8 mouse cellular contexts compared by ENCODE assay signal in genomic region chr3:35340935-35341800, GRCm38 (mm10).
A peak's percentile ranks its signal among the peaks of the same experiment; 100 is the strongest.
DNase-seq lines count a peak whose midpoint lies in the region; ATAC-seq and TF ChIP-seq lines count a peak whose summit lies in the region.

No protein-coding gene starts in this region.

- WGBS in heart, postnatal 0 days, result 5% methylated on average over 21 of the region's 22 CpGs
- WGBS in midbrain, postnatal 0 days, result 3% methylated on average over 22 of the region's 22 CpGs

- H3K9ac ChIP-seq in heart, postnatal 0 days (replicated peaks; ENCODE audit: low read depth, low read length), result no peak overlapping the region; the same call in 1 of the 2 replicates
- H3K9ac ChIP-seq in midbrain, postnatal 0 days (replicated peaks; ENCODE audit: low read length, poor library complexity, severe bottlenecking), result peak overlapping the region; percentile 36; the same call in 1 of the 2 replicates

- no peaks in the 10 kb centered on the region for H3K4me1 ChIP-seq in heart, postnatal 0 days (ENCODE audit: control insufficient read depth, insufficient read depth)
- no peaks in the 10 kb centered on the region for H3K4me1 ChIP-seq in midbrain, postnatal 0 days (ENCODE audit: insufficient read depth, low read length)

- peak; percentile 62; the same call in 1 of the 2 replicates for ATAC-seq in heart, postnatal 0 days (ENCODE audit: insufficient read depth, low read depth)
- ATAC-seq in midbrain, postnatal 0 days (ENCODE audit: low FRiP score), result peak; percentile 89
- ATAC-seq in erythroid progenitor cell, adult 5-6 weeks (replicated peaks; ENCODE audit: low FRiP score, poor library complexity, severe bottlenecking), result no peak
- ATAC-seq in monocyte, adult 5-6 weeks (replicated peaks; ENCODE audit: insufficient number of reproducible peaks, low FRiP score, low TSS enrichment, poor library complexity, severe bottlenecking), result no peak

- TF ChIP-seq EP300 in heart, postnatal 0 days (IDR thresholded peaks at IDR 0.05; ENCODE audit: low read depth), result no peak

- peak overlapping the region; percentile 88 for H3K4me2 ChIP-seq in heart, postnatal 0 days (ENCODE audit: low read depth, low read length)
- peak overlapping the region; percentile 83 for H3K4me2 ChIP-seq in midbrain, postnatal 0 days (ENCODE audit: low read depth, low read length, poor library complexity, severe bottlenecking)

- intact Hi-C loops in left cerebral cortex, postnatal 10 days (cut with DNase I), result loop anchor here (10.0 kb wide), 1 partner anchor 196 kb away; no protein-coding TSS in a partner anchor

- H3K4me3 ChIP-seq in heart, postnatal 0 days (ENCODE audit: low read depth, low read length), result peak overlapping the region; percentile 54
- peak overlapping the region; percentile 38 for H3K4me3 ChIP-seq in midbrain, postnatal 0 days (ENCODE audit: low read depth, low read length)

- no peaks in the 10 kb centered on the region for H3K36me3 ChIP-seq in heart, postnatal 0 days (replicated peaks; ENCODE audit: control insufficient read depth, insufficient read depth, low read length)
- H3K36me3 ChIP-seq in midbrain, postnatal 0 days (ENCODE audit: insufficient read depth, low read length), result no peaks in the 10 kb centered on the region

- no peak overlapping the region for H3K27ac ChIP-seq in heart, postnatal 0 days (ENCODE audit: low read depth)
- peak overlapping the region; percentile 65 for H3K27ac ChIP-seq in midbrain, postnatal 0 days (ENCODE audit: low read depth, low read length)

- no peaks in the 10 kb centered on the region for H3K27me3 ChIP-seq in heart, postnatal 0 days (ENCODE audit: control insufficient read depth, insufficient read depth, low read length)
- H3K27me3 ChIP-seq in midbrain, postnatal 0 days (ENCODE audit: insufficient read depth, low read length), result no peaks in the 10 kb centered on the region

- no peaks in the 10 kb centered on the region for H3K9me3 ChIP-seq in heart, postnatal 0 days (replicated peaks; ENCODE audit: control insufficient read depth, low read length)
- no peaks in the 10 kb centered on the region for H3K9me3 ChIP-seq in midbrain, postnatal 0 days (ENCODE audit: low read length)

- peak; percentile 65 for DNase-seq in layer of hippocampus, adult 11-12 months (ENCODE audit: low spot score)
- DNase-seq in layer of hippocampus, adult 9-10 months (ENCODE audit: low spot score), result no peak
- DNase-seq in embryo, embryonic 10 days (ENCODE audit: low spot score), result peak; percentile 83
- peak; percentile 32 for DNase-seq in heart, postnatal 0 days (ENCODE audit: low spot score)
- peak; percentile 72 to 73 for DNase-seq in left cerebral cortex, postnatal 10 days (ENCODE audit: extremely low spot score in 1 of 2, low spot score in 2 of 2)
- peak; percentile 91 for DNase-seq in midbrain, postnatal 0 days (ENCODE audit: low spot score)

- no peak for TF ChIP-seq CTCF in heart, postnatal 0 days (IDR thresholded peaks at IDR 0.05; ENCODE audit: low read depth)
- TF ChIP-seq CTCF in midbrain, postnatal 0 days (IDR thresholded peaks at IDR 0.05), result peak; percentile 36

Comparison
In these comparisons a context has a peak if more than half of its experiments do, and no peak if none do; other contexts are left out.
1. ATAC-seq: peak in heart, postnatal 0 days (single experiment) and midbrain, postnatal 0 days (single experiment); none in erythroid progenitor cell, adult 5-6 weeks (single experiment) and monocyte, adult 5-6 weeks (single experiment).